Mouse (Mus musculus) kidney, adult 2 months (tissue): Measurements from ENCODE around the gene Rad51b. TPM values are rescaled to one million over a fixed set of nuclear protein-coding genes. Genes with fewer than 3 reads are reported as not detected.
A peak's percentile ranks its signal among the peaks of the same experiment; 100 is the strongest.

Experiments
- DNase-seq: peaks from one replicate; pipeline ENCODE4 v3.0.0; 2021
- H3K27ac ChIP-seq: fragments of 200-500 bp; 2 replicates; pipeline ENCODE4 v1.5.1; 2012; ENCODE audit warnings: low read depth, low read length, control low read depth, inconsistent platforms; ENCODE audit not compliant: insufficient read depth
- H3K27me3 ChIP-seq: fragments of 200-500 bp; replicated peaks from 2 replicates; pipeline ENCODE4 v1.6.1; 2012; ENCODE audit warnings: mild to moderate bottlenecking, moderate library complexity, low read length, inconsistent platforms; ENCODE audit not compliant: control insufficient read depth, insufficient read depth
- H3K36me3 ChIP-seq: fragments of 200-500 bp; 2 replicates; pipeline ENCODE4 v1.6.1; 2012; ENCODE audit warnings: mild to moderate bottlenecking, moderate library complexity, low read length, inconsistent platforms; ENCODE audit not compliant: control insufficient read depth, insufficient read depth
- H3K4me1 ChIP-seq: fragments of 200-500 bp; 2 replicates; pipeline ENCODE4 v1.6.1; 2011; ENCODE audit warnings: low read length; ENCODE audit not compliant: control insufficient read depth, insufficient read depth
- H3K4me3 ChIP-seq: fragments of 200-500 bp; 2 replicates; pipeline ENCODE4 v1.5.1; 2011; ENCODE audit warnings: mild to moderate bottlenecking, low read depth, low read length, control low read depth; ENCODE audit not compliant: insufficient read depth
- CTCF ChIP-seq: fragments of 200-500 bp; conservative IDR thresholded peaks from 2 replicates; pipeline ENCODE4 v1.5.1; 2011; ENCODE audit warnings: low read depth, mild to moderate bottlenecking, control low read depth, low read length, moderate library complexity, mixed read lengths; ENCODE audit not compliant: insufficient read depth, insufficient read length
- POLR2A ChIP-seq: fragments of 200-500 bp; IDR thresholded peaks from one replicate; pipeline ENCODE4 v1.6.1; 2011; ENCODE audit warnings: low read depth, low read length, control low read depth
- WGBS: fragments of 180-500 bp; shearing (Covaris S2); methylation state at CpG from one replicate; pipeline ENCODE4 v1.1.7; 2018; 5-methylcytosine and 5-hydroxymethylcytosine counted together
- polyA plus RNA-seq: library from polyadenylated mRNA; depleted of rRNA; stranded (reverse); fragments of >200 nt; gene quantifications from 2 replicates; pipeline ENCODE4 v1.2.3, GENCODE M21; 2012

The Rad51b gene
- polyA plus RNA-seq, 1 experiment, result 0.14 TPM

- Histone ChIP-seq H3K27me3 (no peaks in the 10 kb centered on the region), H3K36me3 (no peaks in the 10 kb centered on the region), H3K4me3 (no peak overlapping the region), H3K4me1 (no peaks in the 10 kb centered on the region; the same call in 1 of the 2 replicates), H3K27ac (no peak overlapping the region)
- 91% methylated on average over 6 of the region's 6 CpGs for WGBS
- no peak for DNase-seq
- TF ChIP-seq POLR2A, result no peak
- TF ChIP-seq CTCF, result no peak
Measured at GRCm38 (mm10) chr12:79832611-79833010, 535.5 kb downstream of the Rad51b start.

DNA sequence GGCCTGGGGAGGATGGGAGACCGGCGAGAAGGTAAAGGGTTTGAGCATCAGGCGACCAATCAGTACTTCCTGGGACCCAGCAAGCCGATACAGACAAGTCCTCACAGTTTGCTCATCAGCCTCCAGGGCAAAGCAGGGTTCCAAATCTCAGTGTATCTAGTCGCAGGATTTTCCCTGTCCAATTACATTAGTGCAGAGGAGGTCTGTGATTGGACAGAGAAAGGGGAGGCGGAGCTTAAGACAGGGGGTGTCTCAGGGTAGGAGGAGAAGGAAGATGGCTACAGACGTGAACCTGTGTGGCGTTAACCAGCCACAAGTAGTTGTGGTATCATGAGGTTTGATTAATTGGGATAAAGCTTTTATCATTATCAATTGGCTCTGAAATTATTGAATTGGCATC lies 538.4 kb downstream of the Rad51b start:
- no peaks in the 10 kb centered on the region for H3K36me3 ChIP-seq
- DNase-seq, result no peak
- H3K27me3 ChIP-seq, result no peaks in the 10 kb centered on the region
- no peak overlapping the region for H3K27ac ChIP-seq
- H3K4me1 ChIP-seq, result no peaks in the 10 kb centered on the region; the same call in 1 of the 2 replicates
- H3K4me3 ChIP-seq, result no peak overlapping the region
- TF ChIP-seq CTCF, result no peak
- no peak for TF ChIP-seq POLR2A
- 95% methylated on average over 8 of the region's 8 CpGs for WGBS

GRCm38 (mm10) chr12:79838181-79838961 lies 541.3 kb downstream of the Rad51b start:
- Histone ChIP-seq H3K27me3 (no peaks in the 10 kb centered on the region), H3K4me3 (no peak overlapping the region), H3K36me3 (no peaks in the 10 kb centered on the region), H3K4me1 (no peaks in the 10 kb centered on the region), H3K27ac (peak overlapping the region; percentile 92)
- DNase-seq, result peak; percentile 88
- TF ChIP-seq CTCF (no peak), POLR2A (no peak)
- 53% methylated on average over 6 of the region's 6 CpGs for WGBS

DNA sequence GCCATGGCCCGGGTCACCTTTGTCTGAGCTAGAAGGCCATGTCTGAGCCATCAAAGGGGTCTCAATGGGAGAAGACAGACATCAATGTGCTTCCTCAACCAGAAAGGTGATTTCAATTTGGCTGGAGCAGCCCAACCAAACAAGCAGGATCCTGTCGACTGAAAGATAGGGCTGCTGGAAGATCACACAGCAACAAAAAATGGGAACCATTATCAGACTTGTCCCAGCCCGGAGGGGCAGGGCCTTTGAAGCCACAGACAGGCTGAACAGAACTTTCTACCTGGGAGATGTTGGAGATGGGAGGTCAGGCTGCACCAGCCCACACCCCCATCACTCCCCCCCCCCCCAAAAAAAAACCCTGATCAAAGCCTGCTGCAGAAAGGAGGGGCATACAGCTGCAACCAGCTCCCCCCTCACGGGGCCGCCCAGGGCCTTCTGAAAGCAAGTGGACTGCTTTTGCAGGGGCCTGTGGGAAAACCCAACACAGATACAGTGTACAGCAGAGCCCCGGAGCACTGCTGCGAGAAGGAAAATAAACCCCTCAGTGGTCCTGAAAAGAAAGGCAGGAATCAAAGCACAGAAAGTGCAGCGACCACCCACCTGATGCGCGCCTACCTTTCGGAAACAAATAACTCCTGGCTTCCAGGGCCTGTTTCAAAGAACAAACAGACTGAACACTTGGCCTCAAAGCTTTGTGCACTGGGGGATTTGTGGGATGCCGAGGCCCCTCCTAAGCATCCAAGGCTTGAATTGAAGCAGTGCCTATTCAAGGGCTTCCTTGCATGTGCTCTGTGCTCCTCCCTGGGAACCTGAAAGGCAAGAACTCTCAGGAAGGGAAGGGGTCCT lies 542.2 kb downstream of the Rad51b start:
- no peaks in the 10 kb centered on the region for H3K4me1 ChIP-seq
- H3K4me3 ChIP-seq, result no peak overlapping the region
- no peak for DNase-seq
- TF ChIP-seq CTCF, result no peak
- TF ChIP-seq POLR2A, result no peak
- WGBS, result 88% methylated on average over 12 of the region's 12 CpGs
- peak overlapping the region; percentile 43; the same call in 1 of the 2 replicates for H3K27ac ChIP-seq
- H3K36me3 ChIP-seq, result no peaks in the 10 kb centered on the region
- H3K27me3 ChIP-seq, result no peaks in the 10 kb centered on the region

DNA sequence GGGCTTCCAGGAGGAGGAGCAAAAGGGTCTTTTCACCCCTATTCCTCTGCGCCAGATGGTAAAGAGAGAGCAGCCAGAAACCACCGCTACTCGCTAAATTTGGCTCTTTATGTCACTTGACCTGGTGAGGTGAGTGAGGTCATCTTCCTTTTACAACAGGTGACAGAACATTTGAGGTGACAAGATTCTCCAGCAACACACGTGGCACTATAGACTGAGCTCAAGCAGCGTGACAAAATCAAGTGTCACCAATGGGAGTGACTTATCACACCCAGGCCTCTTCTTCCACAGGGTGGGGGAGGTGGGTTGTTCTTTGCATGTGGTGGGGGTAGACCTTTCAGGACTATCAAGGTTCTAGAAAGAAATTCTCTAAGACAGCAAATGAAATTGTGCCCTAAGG lies 543.4 kb downstream of the Rad51b start:
- no peaks in the 10 kb centered on the region for H3K4me1 ChIP-seq
- 90% methylated on average over 5 of the region's 5 CpGs for whole genome bisulfite sequencing

DNA sequence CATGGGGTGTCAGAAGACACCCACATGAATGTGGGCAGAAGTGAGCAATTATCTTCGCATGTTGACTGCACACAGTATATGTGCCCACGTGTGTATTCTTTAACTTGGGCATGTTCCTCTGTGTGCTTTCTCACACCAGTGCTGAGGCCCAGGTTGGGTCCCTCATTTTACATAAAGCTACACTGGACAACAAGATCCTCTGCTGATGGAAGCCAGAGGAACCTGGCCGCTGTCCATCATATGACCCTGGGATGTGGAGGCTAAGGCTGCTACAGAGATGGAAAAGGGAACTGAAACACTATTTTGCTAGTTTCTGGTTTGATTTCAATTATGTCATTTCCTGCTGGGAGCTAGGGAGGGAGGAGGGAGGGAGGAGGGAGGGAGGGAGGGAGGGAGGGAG lies 544.2 kb downstream of the Rad51b start:
- DNase-seq, result peak; percentile 33
- Histone ChIP-seq H3K27ac (no peak overlapping the region), H3K4me3 (no peak overlapping the region), H3K4me1 (no peaks in the 10 kb centered on the region), H3K36me3 (no peaks in the 10 kb centered on the region), H3K27me3 (no peaks in the 10 kb centered on the region)
- no peak for TF ChIP-seq POLR2A
- TF ChIP-seq CTCF, result no peak
- WGBS, result 85% methylated on average over 3 of the region's 3 CpGs

More for the DNA sequence above, 543.4 kb downstream of the Rad51b start:
- Histone ChIP-seq H3K4me3 (no peak overlapping the region), H3K27ac (no peak overlapping the region), H3K27me3 (no peaks in the 10 kb centered on the region), H3K36me3 (no peaks in the 10 kb centered on the region)
- DNase-seq, result no peak
- TF ChIP-seq POLR2A (no peak), CTCF (no peak)

DNA sequence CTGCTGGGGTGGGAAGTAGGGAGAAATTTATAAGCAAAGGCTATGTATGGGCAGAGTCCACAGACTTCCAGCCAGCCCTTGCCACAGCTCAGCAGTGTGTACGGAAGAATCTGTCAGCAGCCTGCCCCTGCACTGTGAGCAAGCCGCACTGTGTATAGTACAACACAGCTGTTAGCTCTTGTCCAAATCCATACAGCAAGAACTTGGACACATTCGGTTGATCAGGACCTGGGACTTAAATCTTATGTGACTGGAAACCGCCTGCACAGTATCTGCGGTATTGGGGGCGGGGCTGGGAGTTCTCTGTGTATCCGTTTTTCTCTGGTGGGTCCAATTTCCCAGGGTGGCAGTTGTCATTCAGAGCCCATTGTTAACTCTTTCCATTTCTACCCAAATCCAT lies 545.2 kb downstream of the Rad51b start:
- H3K36me3 ChIP-seq, result no peaks in the 10 kb centered on the region
- H3K4me1 ChIP-seq, result no peaks in the 10 kb centered on the region
- no peak for TF ChIP-seq CTCF
- no peak for TF ChIP-seq POLR2A
- H3K27me3 ChIP-seq, result no peaks in the 10 kb centered on the region
- no peak overlapping the region for H3K27ac ChIP-seq
- 37% methylated on average over 7 of the region's 7 CpGs for WGBS
- DNase-seq, result no peak
- H3K4me3 ChIP-seq, result no peak overlapping the region
